Mouse (Mus musculus): ENCODE data around the gene 1700029I15Rik. TPM values are rescaled to one million over a fixed set of nuclear protein-coding genes. Genes with fewer than 3 reads are reported as not detected.
A peak's percentile ranks its signal among the peaks of the same experiment; 100 is the strongest.

1700029I15Rik gene
- polyA plus RNA-seq, 1 experiment = 1.2 TPM

DNA sequence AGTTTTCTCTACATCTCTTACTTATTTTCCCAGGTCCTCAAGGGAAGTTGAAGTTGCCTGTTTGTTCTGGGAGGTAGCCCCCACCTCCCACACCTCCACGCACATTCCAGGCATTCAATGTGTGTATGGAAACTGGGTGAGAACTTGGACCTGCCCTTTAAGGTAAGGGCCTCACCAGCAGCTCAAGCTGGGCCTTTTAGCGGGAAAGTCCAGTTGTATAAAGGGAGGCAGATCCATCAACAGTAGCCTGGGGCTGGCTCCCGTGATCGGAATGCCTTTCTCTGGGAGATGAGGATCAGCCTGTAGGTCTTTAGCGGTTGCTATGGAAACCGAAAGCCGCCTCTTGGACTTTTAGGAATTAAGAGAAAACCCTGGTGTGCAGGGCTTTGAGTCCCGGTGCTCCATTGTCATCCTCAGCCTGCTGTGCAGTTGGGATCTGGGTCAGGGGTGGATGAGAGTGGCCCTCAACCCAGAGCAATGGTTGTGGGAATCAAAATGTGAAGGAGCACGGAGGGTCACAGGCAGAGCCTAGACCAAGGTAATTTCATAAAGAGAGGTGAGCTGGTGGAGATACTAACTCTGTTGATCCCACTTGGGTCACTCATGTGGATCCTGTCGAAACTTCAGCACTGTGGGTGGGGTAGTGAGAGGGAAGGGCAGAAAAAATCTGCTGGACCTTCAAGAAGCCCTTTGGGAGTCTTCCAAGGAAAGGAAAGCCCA, 10.2 kb upstream of the 1700029I15Rik start:
- Histone ChIP-seq H3K9me3 (replicated peaks; ENCODE audit: control insufficient read depth, insufficient read depth, low read length, poor library complexity, severe bottlenecking) (no peaks in the 10 kb centered on the region), H3K36me3 (ENCODE audit: control insufficient read depth, insufficient read depth, low read length, poor library complexity, severe bottlenecking) (no peaks in the 10 kb centered on the region), H3K4me3 (ENCODE audit: low read depth, low read length) (no peak overlapping the region), H3K27ac (ENCODE audit: insufficient read depth, low read length) (peak overlapping the region; percentile 30), H3K27me3 (ENCODE audit: control insufficient read depth, insufficient read depth, low read length, poor library complexity, severe bottlenecking) (no peaks in the 10 kb centered on the region), H3K4me1 (ENCODE audit: control insufficient read depth, insufficient read depth, low read length) (peaks cover 11% of the 10 kb centered on the region), H3K9ac (ENCODE audit: low read depth, poor library complexity, severe bottlenecking) (no peak overlapping the region)
- TF ChIP-seq CTCF (IDR thresholded peaks at IDR 0.05; ENCODE audit: low read depth, low read length) (no peak), EP300 (IDR thresholded peaks at IDR 0.05; ENCODE audit: insufficient read depth, low read depth, low read length) (0 out of 2 replicates have a peak, but pooled peaks have one; percentile 49), POLR2A (IDR thresholded peaks at IDR 0.05; ENCODE audit: insufficient read depth, low read length) (no peak)

DNA sequence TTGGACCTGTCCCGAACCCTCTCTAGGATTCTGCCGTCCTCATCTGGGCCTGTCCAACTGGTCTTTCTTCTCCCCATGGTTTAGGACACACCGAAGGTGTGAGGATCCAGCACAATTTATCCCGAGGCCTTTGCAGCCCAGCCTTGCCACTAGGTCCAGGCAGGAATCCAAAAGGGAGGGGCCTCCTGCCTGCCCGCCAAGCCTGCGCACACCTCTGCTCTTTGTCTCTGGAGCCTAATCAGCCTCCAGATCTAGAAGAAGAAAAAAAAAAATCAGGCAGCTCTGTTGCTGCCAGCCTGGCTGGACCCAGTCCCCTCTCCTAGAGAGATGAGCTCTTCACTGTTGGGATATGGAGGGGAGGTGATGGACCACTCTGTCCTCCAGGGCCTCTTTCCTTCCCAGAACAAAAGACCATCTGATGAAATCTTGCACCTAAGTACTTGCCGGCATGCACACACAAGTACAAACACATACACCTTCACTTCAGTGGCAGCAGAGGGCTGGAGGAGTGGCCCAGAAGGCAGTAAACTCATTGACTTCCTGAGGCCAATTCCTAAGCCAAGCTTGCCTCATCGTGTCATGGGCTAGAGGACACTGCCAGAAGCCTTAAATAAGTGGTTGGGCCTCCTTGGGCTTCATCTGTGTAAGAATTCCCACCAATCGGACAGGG, 9.4 kb upstream of the 1700029I15Rik start:
- TF ChIP-seq EP300 (IDR thresholded peaks at IDR 0.05; ENCODE audit: insufficient read depth, low read depth, low read length) = no peak
- no peak for TF ChIP-seq CTCF (IDR thresholded peaks at IDR 0.05; ENCODE audit: low read depth, low read length)
- no peak for TF ChIP-seq POLR2A (IDR thresholded peaks at IDR 0.05; ENCODE audit: insufficient read depth, low read length)
- Histone ChIP-seq H3K4me3 (ENCODE audit: low read depth, low read length) (no peak overlapping the region), H3K9ac (ENCODE audit: low read depth, poor library complexity, severe bottlenecking) (no peak overlapping the region), H3K36me3 (ENCODE audit: control insufficient read depth, insufficient read depth, low read length, poor library complexity, severe bottlenecking) (no peaks in the 10 kb centered on the region), H3K4me1 (ENCODE audit: control insufficient read depth, insufficient read depth, low read length) (peaks cover 8% of the 10 kb centered on the region), H3K27me3 (ENCODE audit: control insufficient read depth, insufficient read depth, low read length, poor library complexity, severe bottlenecking) (no peaks in the 10 kb centered on the region), H3K9me3 (replicated peaks; ENCODE audit: control insufficient read depth, insufficient read depth, low read length, poor library complexity, severe bottlenecking) (no peaks in the 10 kb centered on the region), H3K27ac (ENCODE audit: insufficient read depth, low read length) (peak overlapping the region; percentile 29; the same call in 1 of the 2 replicates)

DNA sequence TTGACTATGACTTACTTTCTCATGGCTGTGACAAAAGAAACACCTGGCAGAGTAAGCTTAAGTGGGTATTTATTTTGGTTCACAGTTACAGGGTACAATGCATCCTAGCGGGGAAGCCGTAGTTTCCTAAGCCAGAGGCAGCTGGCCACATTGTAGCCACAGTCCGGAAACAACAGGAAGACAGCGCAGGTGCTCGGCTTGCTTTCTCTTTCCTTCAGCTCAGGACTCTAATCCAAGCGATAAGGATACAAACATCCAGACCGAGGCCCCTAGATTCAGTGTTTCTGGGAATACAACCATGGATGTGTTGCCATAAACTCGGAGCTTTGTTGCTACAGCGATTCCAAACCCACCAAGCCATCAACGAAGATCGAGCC, 8.9 kb upstream of the 1700029I15Rik start:
- Histone ChIP-seq H3K27ac (ENCODE audit: insufficient read depth, low read length) (no peak overlapping the region), H3K9me3 (replicated peaks; ENCODE audit: control insufficient read depth, insufficient read depth, low read length, poor library complexity, severe bottlenecking) (no peaks in the 10 kb centered on the region), H3K4me3 (ENCODE audit: low read depth, low read length) (no peak overlapping the region), H3K36me3 (ENCODE audit: control insufficient read depth, insufficient read depth, low read length, poor library complexity, severe bottlenecking) (no peaks in the 10 kb centered on the region), H3K27me3 (ENCODE audit: control insufficient read depth, insufficient read depth, low read length, poor library complexity, severe bottlenecking) (no peaks in the 10 kb centered on the region), H3K9ac (ENCODE audit: low read depth, poor library complexity, severe bottlenecking) (no peak overlapping the region), H3K4me1 (ENCODE audit: control insufficient read depth, insufficient read depth, low read length) (peaks cover 8% of the 10 kb centered on the region)
- TF ChIP-seq CTCF (IDR thresholded peaks at IDR 0.05; ENCODE audit: low read depth, low read length) (no peak), EP300 (IDR thresholded peaks at IDR 0.05; ENCODE audit: insufficient read depth, low read depth, low read length) (no peak), POLR2A (IDR thresholded peaks at IDR 0.05; ENCODE audit: insufficient read depth, low read length) (no peak)

DNA sequence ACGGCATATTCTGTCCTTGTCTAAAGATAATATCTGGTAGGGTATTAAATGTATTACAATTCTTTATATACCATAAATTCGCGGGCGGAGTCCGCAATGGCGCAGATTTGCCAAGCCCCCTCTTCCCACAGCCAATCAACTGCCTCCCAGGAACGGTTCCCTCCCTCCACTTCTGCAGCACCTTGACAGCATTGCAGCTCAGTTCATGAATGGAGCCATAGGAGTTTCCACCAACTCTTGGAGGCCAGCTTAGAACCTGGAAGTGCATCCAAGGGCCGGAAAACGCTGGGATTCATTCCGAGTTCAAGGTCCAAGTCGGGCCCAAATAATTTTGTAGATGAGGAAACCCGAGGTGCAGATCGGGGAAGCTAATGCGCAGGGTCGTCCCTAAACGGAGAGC, 7.8 kb upstream of the 1700029I15Rik start, which contains the start of the genes Pex16 and Large2:
TSS of gene Pex16 (plus strand) at position 163 of the 400 bp plus-strand sequence.
TSS of gene Large2 (minus strand) at position 356 of the 400 bp plus-strand sequence.
- peak within 1 kb of the TSS; percentile 92 for H3K4me3 ChIP-seq (ENCODE audit: low read depth, low read length)
- peak within 1 kb of the TSS; percentile 49 for H3K9ac ChIP-seq (ENCODE audit: low read depth, poor library complexity, severe bottlenecking)
- H3K36me3 ChIP-seq (ENCODE audit: control insufficient read depth, insufficient read depth, low read length, poor library complexity, severe bottlenecking) = no peaks in the 10 kb centered on the region
- peaks cover 8% of the 10 kb centered on the region for H3K4me1 ChIP-seq (ENCODE audit: control insufficient read depth, insufficient read depth, low read length)
- H3K9me3 ChIP-seq (replicated peaks; ENCODE audit: control insufficient read depth, insufficient read depth, low read length, poor library complexity, severe bottlenecking) = no peaks in the 10 kb centered on the region
- no peaks in the 10 kb centered on the region for H3K27me3 ChIP-seq (ENCODE audit: control insufficient read depth, insufficient read depth, low read length, poor library complexity, severe bottlenecking)
- TF ChIP-seq EP300 (IDR thresholded peaks at IDR 0.05; ENCODE audit: insufficient read depth, low read depth, low read length) (no peak), POLR2A (IDR thresholded peaks at IDR 0.05; ENCODE audit: insufficient read depth, low read length) (no peak), CTCF (IDR thresholded peaks at IDR 0.05; ENCODE audit: low read depth, low read length) (no peak)
- peak within 1 kb of the TSS; percentile 31; the same call in 1 of the 2 replicates for H3K27ac ChIP-seq (ENCODE audit: insufficient read depth, low read length)

DNA sequence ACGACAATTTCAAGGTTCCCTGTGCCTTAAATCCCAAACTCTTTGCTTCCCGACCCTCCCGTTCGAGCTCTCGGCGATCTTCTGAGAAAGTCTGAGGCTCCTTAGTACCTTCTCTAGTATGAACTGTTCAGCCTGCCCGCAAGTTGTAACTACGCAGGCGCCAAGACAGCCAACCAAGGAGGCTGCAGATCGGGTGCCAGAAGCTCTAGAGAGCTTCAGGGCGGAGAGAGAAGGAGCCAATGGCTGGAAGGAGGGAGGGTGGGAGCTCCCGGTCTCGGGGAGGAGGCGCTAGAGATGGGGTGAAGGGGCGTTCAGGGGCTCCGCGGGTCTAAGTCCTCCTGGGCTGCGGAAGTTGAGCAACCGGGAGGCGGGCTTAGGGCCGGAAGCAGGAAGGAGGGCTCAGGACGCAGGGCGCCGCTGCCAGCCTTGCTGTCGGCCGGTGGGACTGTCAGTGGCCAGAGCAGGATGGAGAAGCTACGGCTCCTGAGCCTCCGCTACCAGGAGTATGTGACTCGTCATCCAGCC, 7.2 kb upstream of the 1700029I15Rik start:
- Histone ChIP-seq H3K9me3 (replicated peaks; ENCODE audit: control insufficient read depth, insufficient read depth, low read length, poor library complexity, severe bottlenecking) (no peaks in the 10 kb centered on the region), H3K27ac (ENCODE audit: insufficient read depth, low read length) (peak overlapping the region; percentile 31; the same call in 1 of the 2 replicates), H3K36me3 (ENCODE audit: control insufficient read depth, insufficient read depth, low read length, poor library complexity, severe bottlenecking) (no peaks in the 10 kb centered on the region), H3K9ac (ENCODE audit: low read depth, poor library complexity, severe bottlenecking) (peak overlapping the region; percentile 49), H3K27me3 (ENCODE audit: control insufficient read depth, insufficient read depth, low read length, poor library complexity, severe bottlenecking) (no peaks in the 10 kb centered on the region), H3K4me3 (ENCODE audit: low read depth, low read length) (peak overlapping the region; percentile 92), H3K4me1 (ENCODE audit: control insufficient read depth, insufficient read depth, low read length) (peaks cover 8% of the 10 kb centered on the region)
- TF ChIP-seq POLR2A (IDR thresholded peaks at IDR 0.05; ENCODE audit: insufficient read depth, low read length) (no peak), CTCF (IDR thresholded peaks at IDR 0.05; ENCODE audit: low read depth, low read length) (no peak), EP300 (IDR thresholded peaks at IDR 0.05; ENCODE audit: insufficient read depth, low read depth, low read length) (no peak)

Data from ES-Bruce4 (cell line).